Mouse (Mus musculus) kidney, adult 2 months (tissue): Measurements from ENCODE around the gene Ptx3. TPM values are rescaled to one million over a fixed set of nuclear protein-coding genes. Genes with fewer than 3 reads are reported as not detected.
A peak's percentile ranks its signal among the peaks of the same experiment; 100 is the strongest.

Experiments
- DNase-seq: peaks from one replicate; pipeline ENCODE4 v3.0.0; 2021
- H3K27ac ChIP-seq: fragments of 200-500 bp; 2 replicates; pipeline ENCODE4 v1.5.1; 2012; ENCODE audit warnings: low read depth, low read length, control low read depth, inconsistent platforms; ENCODE audit not compliant: insufficient read depth
- H3K27me3 ChIP-seq: fragments of 200-500 bp; replicated peaks from 2 replicates; pipeline ENCODE4 v1.6.1; 2012; ENCODE audit warnings: mild to moderate bottlenecking, moderate library complexity, low read length, inconsistent platforms; ENCODE audit not compliant: control insufficient read depth, insufficient read depth
- H3K36me3 ChIP-seq: fragments of 200-500 bp; 2 replicates; pipeline ENCODE4 v1.6.1; 2012; ENCODE audit warnings: mild to moderate bottlenecking, moderate library complexity, low read length, inconsistent platforms; ENCODE audit not compliant: control insufficient read depth, insufficient read depth
- H3K4me1 ChIP-seq: fragments of 200-500 bp; 2 replicates; pipeline ENCODE4 v1.6.1; 2011; ENCODE audit warnings: low read length; ENCODE audit not compliant: control insufficient read depth, insufficient read depth
- H3K4me3 ChIP-seq: fragments of 200-500 bp; 2 replicates; pipeline ENCODE4 v1.5.1; 2011; ENCODE audit warnings: mild to moderate bottlenecking, low read depth, low read length, control low read depth; ENCODE audit not compliant: insufficient read depth
- CTCF ChIP-seq: fragments of 200-500 bp; conservative IDR thresholded peaks from 2 replicates; pipeline ENCODE4 v1.5.1; 2011; ENCODE audit warnings: low read depth, mild to moderate bottlenecking, control low read depth, low read length, moderate library complexity, mixed read lengths; ENCODE audit not compliant: insufficient read depth, insufficient read length
- POLR2A ChIP-seq: fragments of 200-500 bp; IDR thresholded peaks from one replicate; pipeline ENCODE4 v1.6.1; 2011; ENCODE audit warnings: low read depth, low read length, control low read depth
- WGBS: fragments of 180-500 bp; shearing (Covaris S2); methylation state at CpG from one replicate; pipeline ENCODE4 v1.1.7; 2018; 5-methylcytosine and 5-hydroxymethylcytosine counted together
- polyA plus RNA-seq: library from polyadenylated mRNA; depleted of rRNA; stranded (reverse); fragments of >200 nt; gene quantifications from 2 replicates; pipeline ENCODE4 v1.2.3, GENCODE M21; 2012; rRNA removed

Gene Ptx3
- polyA plus RNA-seq, 1 experiment: 0.41 TPM

DNA sequence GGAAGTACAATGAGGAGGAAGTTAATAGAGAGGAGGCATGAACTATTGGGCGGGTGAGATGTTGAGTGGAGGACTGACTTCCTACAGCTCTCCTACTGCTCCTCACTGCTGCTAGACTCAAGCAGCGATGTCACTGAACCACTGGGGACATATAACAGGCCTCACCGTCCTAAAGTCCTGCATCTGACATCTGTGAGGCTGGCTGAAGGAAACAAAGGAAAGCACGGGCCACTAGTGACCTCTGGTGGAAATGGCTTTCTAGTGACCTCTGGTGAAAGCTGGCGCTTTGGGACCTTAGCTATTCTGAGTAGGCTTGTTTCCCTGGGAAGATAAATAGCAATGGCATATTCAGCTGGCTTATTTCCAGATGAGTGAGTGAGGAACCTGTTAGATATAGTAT lies 42.6 kb downstream of the Ptx3 start:
- Histone ChIP-seq H3K27me3 (no peaks in the 10 kb centered on the region), H3K4me1 (no peaks in the 10 kb centered on the region), H3K36me3 (no peaks in the 10 kb centered on the region), H3K4me3 (no peak overlapping the region), H3K27ac (no peak overlapping the region)
- WGBS: 45% methylated on average over 5 of the region's 5 CpGs
- peak; percentile 23 for DNase-seq
- TF ChIP-seq POLR2A: no peak
- TF ChIP-seq CTCF: peak; percentile 45

DNA sequence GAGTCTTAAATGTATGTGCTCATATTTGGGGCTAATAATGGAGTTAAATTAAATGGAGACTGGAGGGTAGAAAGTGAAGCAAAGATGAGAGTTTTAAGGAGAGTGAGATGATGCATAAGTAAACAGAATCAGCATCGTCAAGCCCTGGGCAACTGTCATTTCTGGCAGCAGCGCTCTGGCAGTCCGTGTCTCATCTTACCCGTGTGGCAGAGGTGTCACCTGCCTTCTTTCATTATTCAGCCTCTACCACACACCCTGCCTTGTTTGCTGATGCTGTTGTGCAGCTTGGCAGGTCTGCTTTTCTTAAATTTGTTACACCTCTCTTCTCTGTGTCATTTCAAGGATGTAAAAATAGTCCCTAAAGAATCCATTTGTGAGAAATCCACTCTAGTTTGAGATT lies 43.6 kb downstream of the Ptx3 start:
- H3K36me3 ChIP-seq: no peaks in the 10 kb centered on the region
- H3K27me3 ChIP-seq: no peaks in the 10 kb centered on the region
- H3K4me1 ChIP-seq: no peaks in the 10 kb centered on the region
- H3K4me3 ChIP-seq: no peak overlapping the region
- TF ChIP-seq CTCF: no peak
- no peak for TF ChIP-seq POLR2A
- DNase-seq: no peak
- 83% methylated on average over 4 of the region's 4 CpGs for WGBS
- no peak overlapping the region for H3K27ac ChIP-seq

Other genes starting within 250 kb of the Ptx3 start
- gene Veph1, start 76.9 kb downstream of the Ptx3 start, polyA plus RNA-seq: 7.1 and 7.7 TPM in 2 replicates